Mouse (Mus musculus) limb, embryonic 11.5 days (tissue): ENCODE measurements around the gene Ushbp1. TPM values are rescaled to one million over a fixed set of nuclear protein-coding genes. Genes with fewer than 3 reads are reported as not detected.

Source experiments
- ATAC-seq: fragments of 200-750 bp; cut with Nextera tagmentation; 2 replicates; pipeline ENCODE4 v1.8.0; 2017; ENCODE audit warnings: low read depth; ENCODE audit not compliant: insufficient number of reproducible peaks, low FRiP score, low TSS enrichment
- DNase-seq: peaks from one replicate; pipeline ENCODE4 v3.0.0-alpha.2; 2015; ENCODE audit warnings: low spot score
- H3K27ac ChIP-seq: fragments of 300-500 bp; sonication (generic); replicated peaks from 2 replicates; pipeline ENCODE4 v1.5.1; 2014; ENCODE audit warnings: low read depth, mild to moderate bottlenecking, low read length
- H3K27me3 ChIP-seq: fragments of 300-500 bp; sonication (generic); 2 replicates; pipeline ENCODE4 v1.6.1; 2014; ENCODE audit warnings: mild to moderate bottlenecking, low read length, mixed read lengths; ENCODE audit not compliant: control insufficient read depth, insufficient read depth
- H3K36me3 ChIP-seq: fragments of 300-500 bp; sonication (generic); 2 replicates; pipeline ENCODE4 v1.6.1; 2014; ENCODE audit warnings: mild to moderate bottlenecking, low read length, moderate library complexity, mixed read lengths; ENCODE audit not compliant: control insufficient read depth, insufficient read depth
- H3K4me1 ChIP-seq: fragments of 300-500 bp; sonication (generic); 2 replicates; pipeline ENCODE4 v1.6.1; 2014; ENCODE audit warnings: low read length, mixed read lengths; ENCODE audit not compliant: control insufficient read depth, insufficient read depth
- H3K4me2 ChIP-seq: fragments of 300-500 bp; sonication (generic); 2 replicates; pipeline ENCODE4 v1.6.1; 2014; ENCODE audit warnings: low read depth, mild to moderate bottlenecking, moderate library complexity; ENCODE audit not compliant: severe bottlenecking
- H3K4me3 ChIP-seq: fragments of 300-500 bp; sonication (generic); 2 replicates; pipeline ENCODE4 v1.5.1; 2014; ENCODE audit warnings: low read depth, low read length
- H3K9ac ChIP-seq: fragments of 300-500 bp; sonication (generic); 2 replicates; pipeline ENCODE4 v1.6.1; 2014; ENCODE audit warnings: mild to moderate bottlenecking, low read length
- H3K9me3 ChIP-seq: fragments of 300-500 bp; sonication (generic); 2 replicates; pipeline ENCODE4 v1.6.1; 2016; ENCODE audit warnings: low read length; ENCODE audit not compliant: control insufficient read depth
- WGBS: fragments of 180-500 bp; shearing (Covaris S2); extraction: QIAGEN DNeasy Blood & Tissue Kit; methylation state at CpG from one replicate; pipeline ENCODE4 v1.1.7; 2014; 5-methylcytosine and 5-hydroxymethylcytosine counted together
- polyA plus RNA-seq: library from polyadenylated mRNA; unstranded; fragments of >200 nt; fragmentation: Nextera tagmentation; extraction: Ambion mirVana; gene quantifications from 2 replicates; pipeline ENCODE4 v1.2.1, GENCODE M21; 2014

Ushbp1 gene
- polyA plus RNA-seq, 1 experiment from 2014 or later, result 3.4 TPM

GRCm38 (mm10) chr8:71380178-71381171 is 15.1 kb downstream of the Ushbp1 start:
- Histone ChIP-seq H3K4me2 (peak overlapping the region; percentile 98), H3K4me1 (peaks cover 35% of the 10 kb centered on the region), H3K9me3 (no peaks in the 10 kb centered on the region), H3K4me3 (peak overlapping the region; percentile 92), H3K9ac (peak overlapping the region; percentile 90), H3K27ac (0 out of 2 replicates have a peak overlapping the region, but pooled peaks have one; percentile 30), H3K27me3 (no peaks in the 10 kb centered on the region), H3K36me3 (peaks cover 7% of the 10 kb centered on the region; the same call in 1 of the 2 replicates)
- WGBS, result 2% methylated on average over 72 of the region's 72 CpGs
- ATAC-seq, result no peak
- DNase-seq, result peak; percentile 60

- WGBS, result 38% methylated on average over 3 of the region's 3 CpGs
- Histone ChIP-seq H3K4me3 (peak overlapping the region; percentile 92), H3K9me3 (no peaks in the 10 kb centered on the region), H3K4me1 (peaks cover 36% of the 10 kb centered on the region), H3K27ac (no peak overlapping the region), H3K9ac (peak overlapping the region; percentile 90), H3K4me2 (peak overlapping the region; percentile 98), H3K27me3 (no peaks in the 10 kb centered on the region), H3K36me3 (peaks cover 7% of the 10 kb centered on the region; the same call in 1 of the 2 replicates)
- ATAC-seq (no peak), DNase-seq (no peak)
Observed at GRCm38 (mm10) chr8:71379512-71380075, 16.0 kb downstream of the Ushbp1 start.

DNA sequence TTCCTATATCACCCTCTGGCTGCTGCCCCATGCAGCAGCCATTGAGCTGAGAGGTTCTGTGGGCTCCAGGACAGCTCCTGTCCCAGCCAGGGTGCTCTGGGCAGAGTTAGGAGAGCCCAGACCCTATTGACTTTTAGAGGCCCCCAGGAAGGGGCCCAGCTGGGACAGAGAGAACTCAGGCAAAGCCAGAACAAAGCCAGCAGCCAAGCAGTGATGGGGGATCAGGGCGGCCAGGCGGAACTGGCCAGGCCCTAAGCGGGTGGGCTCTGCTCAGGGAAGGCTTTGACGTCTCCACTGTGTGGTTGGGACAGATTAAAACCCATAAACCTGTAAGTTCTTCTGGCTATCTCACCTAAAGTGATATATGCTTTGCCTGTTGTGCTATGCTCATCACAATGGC is 16.6 kb downstream of the Ushbp1 start:
- peaks cover 9% of the 10 kb centered on the region; the same call in 1 of the 2 replicates for H3K36me3 ChIP-seq
- H3K4me3 ChIP-seq, result no peak overlapping the region
- H3K9ac ChIP-seq, result no peak overlapping the region
- ATAC-seq (no peak), DNase-seq (no peak)
- H3K9me3 ChIP-seq, result no peaks in the 10 kb centered on the region
- H3K4me1 ChIP-seq, result peaks cover 36% of the 10 kb centered on the region
- peak overlapping the region; percentile 98; the same call in 1 of the 2 replicates for H3K4me2 ChIP-seq
- WGBS, result 66% methylated on average over 4 of the region's 4 CpGs
- H3K27me3 ChIP-seq, result no peaks in the 10 kb centered on the region
- no peak overlapping the region for H3K27ac ChIP-seq

DNA sequence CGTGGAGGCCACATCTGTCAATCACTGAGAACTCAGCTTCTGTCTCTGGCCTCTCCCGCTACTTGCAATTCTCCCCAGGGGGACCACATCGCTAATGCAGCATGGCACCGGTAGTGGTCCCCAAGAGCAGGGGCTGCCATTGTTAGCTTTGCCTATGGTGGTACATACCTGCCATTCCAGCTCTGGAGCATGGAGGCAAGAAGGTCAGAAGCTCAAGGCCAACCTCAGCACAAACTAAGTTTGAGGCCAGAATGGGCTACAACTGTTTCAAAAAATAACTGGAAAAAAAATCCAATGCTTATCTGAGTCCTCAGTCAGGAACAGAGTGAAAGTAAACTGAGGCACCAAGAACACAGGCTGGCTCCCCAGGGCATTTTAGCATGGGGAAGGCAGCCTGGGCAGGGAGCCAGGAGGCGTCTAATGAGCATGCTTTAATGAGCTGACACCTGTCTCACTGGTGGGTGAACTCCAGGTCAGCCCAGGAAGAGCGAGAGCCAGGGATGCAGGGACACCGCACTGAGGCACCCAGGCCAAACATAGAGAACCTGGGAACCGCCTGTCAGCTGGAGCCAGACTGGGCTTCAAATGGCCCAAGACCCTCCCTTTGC is 19.1 kb downstream of the Ushbp1 start:
- Histone ChIP-seq H3K9me3 (no peaks in the 10 kb centered on the region), H3K4me2 (peak overlapping the region; percentile 56), H3K4me3 (peak overlapping the region; percentile 22), H3K36me3 (peaks cover 9% of the 10 kb centered on the region; the same call in 1 of the 2 replicates), H3K27me3 (no peaks in the 10 kb centered on the region), H3K4me1 (peaks cover 33% of the 10 kb centered on the region), H3K27ac (no peak overlapping the region), H3K9ac (peak overlapping the region; percentile 37; the same call in 1 of the 2 replicates)
- 41% methylated on average over 8 of the region's 8 CpGs for WGBS
- ATAC-seq (no peak), DNase-seq (no peak)

- peaks cover 33% of the 10 kb centered on the region for H3K4me1 ChIP-seq
- DNase-seq, result peak; percentile 69
- WGBS, result 5% methylated on average over 73 of the region's 74 CpGs
- peak overlapping the region; percentile 56 for H3K4me2 ChIP-seq
- H3K27ac ChIP-seq, result 0 out of 2 replicates have a peak overlapping the region, but pooled peaks have one; percentile 33
- H3K36me3 ChIP-seq, result peaks cover 9% of the 10 kb centered on the region; the same call in 1 of the 2 replicates
- ATAC-seq, result no peak
- peak overlapping the region; percentile 37; the same call in 1 of the 2 replicates for H3K9ac ChIP-seq
- no peaks in the 10 kb centered on the region for H3K27me3 ChIP-seq
- H3K4me3 ChIP-seq, result peak overlapping the region; percentile 22
- no peaks in the 10 kb centered on the region for H3K9me3 ChIP-seq
Observed at GRCm38 (mm10) chr8:71375581-71376422, 19.8 kb downstream of the Ushbp1 start.

GRCm38 (mm10) chr8:71374616-71375206 is 20.9 kb downstream of the Ushbp1 start:
- no peak overlapping the region for H3K9ac ChIP-seq
- no peak overlapping the region for H3K27ac ChIP-seq
- WGBS, result 73% methylated on average over 17 of the region's 17 CpGs
- ATAC-seq (no peak), DNase-seq (no peak)
- peaks cover 24% of the 10 kb centered on the region for H3K4me1 ChIP-seq
- no peak overlapping the region for H3K4me3 ChIP-seq
- no peaks in the 10 kb centered on the region for H3K27me3 ChIP-seq
- no peaks in the 10 kb centered on the region for H3K9me3 ChIP-seq
- no peak overlapping the region for H3K4me2 ChIP-seq
- peaks cover 9% of the 10 kb centered on the region; the same call in 1 of the 2 replicates for H3K36me3 ChIP-seq

DNA sequence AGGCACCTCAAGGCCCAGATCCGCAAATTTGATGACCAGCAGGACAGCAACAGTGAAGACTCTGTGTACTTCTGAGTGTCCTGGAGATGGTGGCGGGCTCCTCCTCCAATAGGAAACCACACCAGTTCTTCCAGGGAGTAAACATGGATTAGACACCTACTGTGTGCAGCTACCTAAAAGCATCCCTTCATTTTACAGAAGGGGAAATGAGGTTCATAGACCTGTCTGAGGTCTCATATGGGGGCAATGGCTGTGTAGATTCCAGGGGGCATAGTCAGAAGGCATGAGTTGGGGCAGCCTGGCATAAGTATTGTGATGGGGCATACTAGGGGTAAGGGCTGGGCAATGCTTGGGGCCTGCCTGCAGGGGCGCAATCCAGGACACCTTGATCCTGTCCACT is 22.6 kb downstream of the Ushbp1 start:
- Histone ChIP-seq H3K27ac (no peak overlapping the region), H3K4me3 (no peak overlapping the region), H3K4me1 (peaks cover 19% of the 10 kb centered on the region), H3K4me2 (no peak overlapping the region), H3K27me3 (no peaks in the 10 kb centered on the region), H3K9ac (no peak overlapping the region), H3K9me3 (no peaks in the 10 kb centered on the region), H3K36me3 (peaks cover 11% of the 10 kb centered on the region; the same call in 1 of the 2 replicates)
- DNase-seq (no peak), ATAC-seq (no peak)
- 90% methylated on average over 3 of the region's 3 CpGs for WGBS
